Mouse (Mus musculus) ovary, adult 2 months (tissue): ENCODE measurements around the gene Fate1. TPM values are rescaled to one million over a fixed set of nuclear protein-coding genes. Genes with fewer than 3 reads are reported as not detected.

Experiments used
- polyA plus RNA-seq: library from polyadenylated mRNA; depleted of rRNA; stranded (reverse); fragments of >200 nt; gene quantifications from 2 replicates; pipeline ENCODE4 v1.2.3, GENCODE M21; 2012; rRNA removed

The Fate1 gene
- not detected in 2 replicates for polyA plus RNA-seq

GRCm38 (mm10) chrX:71972686-71973085, at the start of gene Fate1:
Fate1 (plus strand) TSS chrX:71972986.

GRCm38 (mm10) chrX:71962073-71963051, 10.4 kb upstream of the Fate1 start, which contains the start of gene Prrg3:
Prrg3 (plus strand) TSS chrX:71962624.

GRCm38 (mm10) chrX:71991549-71991948, 18.8 kb downstream of the Fate1 start, which contains the start of gene Cnga2:
Cnga2 (plus strand) TSS chrX:71991849.

Other genes with a start within 250 kb of the Fate1 start
- 1.6 and 2.6 TPM in 2 replicates for gene Vma21, start 157.1 kb upstream of the Fate1 start, polyA plus RNA-seq
- 0.44 and 0.50 TPM in 2 replicates for gene Gm1141, start 52.0 kb upstream of the Fate1 start, polyA plus RNA-seq
- 5.7 and 6.8 TPM in 2 replicates for gene Prrg3, start 10.4 kb upstream of the Fate1 start, polyA plus RNA-seq
- gene Cnga2, start 18.9 kb downstream of the Fate1 start, polyA plus RNA-seq, result 0.07 TPM in 1 of 2 replicates, not detected in the other
- not detected in 2 replicates for gene Magea4, start 249.0 kb downstream of the Fate1 start, polyA plus RNA-seq